Mouse (Mus musculus): ENCODE measurements at regions not wholly inside any gene's neighbourhood (a gene's known extent, or its start where the extent isn't known, plus 50 kb on each side); places are given as distances from the start of the nearest gene placed in this dataset.

DNA sequence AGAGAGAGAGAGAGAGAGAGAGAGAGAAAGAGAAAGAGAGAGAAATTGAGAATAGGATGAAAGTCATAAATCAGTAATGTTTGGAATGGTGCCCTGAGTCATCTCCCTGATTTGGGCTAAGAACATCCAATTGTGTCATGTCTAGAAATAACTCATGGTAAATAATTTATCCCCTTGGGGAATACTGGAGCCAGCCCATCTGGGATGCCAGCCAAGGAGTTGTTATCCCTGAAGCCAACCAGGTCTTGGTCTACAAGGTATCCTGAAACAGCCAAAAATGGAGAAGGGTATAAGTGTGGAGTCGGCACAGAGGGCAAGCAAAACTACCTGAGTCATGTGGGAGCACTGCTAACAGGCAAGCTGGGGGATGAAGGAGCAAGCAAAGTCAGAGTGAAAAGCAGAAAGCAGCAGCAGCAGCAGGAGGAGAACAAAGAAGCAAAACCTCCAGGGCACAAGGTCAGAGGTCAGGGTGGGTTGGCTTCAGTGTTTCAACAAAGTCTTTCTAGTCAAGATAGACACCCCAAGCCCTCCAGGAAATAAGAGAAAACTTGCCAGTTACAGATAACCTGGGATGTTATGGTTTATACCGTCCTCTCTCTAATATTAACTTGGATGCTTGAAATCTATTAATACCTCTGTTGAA lies 1733.0 kb downstream of the 4930444P10Rik start:
- no peak for TF ChIP-seq CTCF (IDR thresholded peaks at IDR 0.05; ENCODE audit: low read depth)
- no peak for TF ChIP-seq EP300 (IDR thresholded peaks at IDR 0.05; ENCODE audit: low read depth)
